18 mouse cellular contexts compared by ENCODE assay signal in genomic region chr9:115775858-115776257, GRCm38 (mm10).
A peak's percentile ranks its signal among the peaks of the same experiment; 100 is the strongest.
DNase-seq lines count a peak whose midpoint lies in the region; ATAC-seq lines count a peak whose summit lies in the region.
"Had no signal": no experiment of that assay in that cellular context is flagged by ENCODE, and none has a peak within 500 bp of the region (broad histone marks: within the 10 kb centered on the region; RNA-seq: fewer than 3 reads in every experiment).

No protein-coding gene starts in this region.

- 76% methylated on average over 7 of the region's 7 CpGs for WGBS in forebrain, embryonic 16.5 days
- WGBS in forebrain, embryonic 13.5 days, result 83% methylated on average over 7 of the region's 7 CpGs

- no peak overlapping the region for H3K27ac ChIP-seq in forebrain, embryonic 16.5 days (ENCODE audit: low read length)
- no peak overlapping the region for H3K27ac ChIP-seq in forebrain, embryonic 13.5 days
- H3K27ac ChIP-seq: embryonic facial prominence, embryonic 13.5 days had no signal

- no peak overlapping the region for H3K4me3 ChIP-seq in forebrain, embryonic 16.5 days (replicated peaks; ENCODE audit: low read length)
- H3K4me3 ChIP-seq in forebrain, embryonic 13.5 days, result no peak overlapping the region
- H3K4me3 ChIP-seq: embryonic facial prominence, embryonic 13.5 days had no signal

- no peaks in the 10 kb centered on the region for H3K9me3 ChIP-seq in forebrain, embryonic 16.5 days (ENCODE audit: control insufficient read depth, low read length)
- no peaks in the 10 kb centered on the region for H3K9me3 ChIP-seq in forebrain, embryonic 13.5 days (replicated peaks)
- H3K9me3 ChIP-seq: embryonic facial prominence, embryonic 13.5 days had no signal

- H3K4me2 ChIP-seq in forebrain, embryonic 16.5 days (ENCODE audit: low read length), result no peak overlapping the region
- H3K4me2 ChIP-seq in forebrain, embryonic 13.5 days, result no peak overlapping the region
- H3K4me2 ChIP-seq: embryonic facial prominence, embryonic 13.5 days; liver, embryonic 11.5 days had no signal

- H3K4me1 ChIP-seq in forebrain, embryonic 16.5 days (replicated peaks; ENCODE audit: control insufficient read depth, insufficient read depth, low read length), result 0 out of 2 replicates have a peak, but pooled peaks cover 3% of the 10 kb centered on the region
- H3K4me1 ChIP-seq in forebrain, embryonic 13.5 days, result peaks cover 3% of the 10 kb centered on the region; the same call in 1 of the 2 replicates
- H3K4me1 ChIP-seq: embryonic facial prominence, embryonic 13.5 days had no signal

- H3K27me3 ChIP-seq in forebrain, embryonic 16.5 days (replicated peaks; ENCODE audit: control insufficient read depth, insufficient read depth, low read length), result no peaks in the 10 kb centered on the region
- H3K27me3 ChIP-seq in forebrain, embryonic 13.5 days, result no peaks in the 10 kb centered on the region
- H3K27me3 ChIP-seq: CH12.LX; embryonic facial prominence, embryonic 13.5 days had no signal

- H3K9ac ChIP-seq in forebrain, embryonic 16.5 days (replicated peaks; ENCODE audit: low read depth, low read length), result no peak overlapping the region
- H3K9ac ChIP-seq in forebrain, embryonic 13.5 days, result no peak overlapping the region
- H3K9ac ChIP-seq: embryonic facial prominence, embryonic 13.5 days had no signal

- DNase-seq in layer of hippocampus, adult 9-11 months, result peak; percentile 17
- DNase-seq in layer of hippocampus, adult 11-12 months (ENCODE audit: low spot score), result no peak
- DNase-seq in testis, postnatal 10 days (ENCODE audit: low spot score), result peak; percentile 16
- DNase-seq in testis, postnatal 14 days (ENCODE audit: low spot score), result no peak
- DNase-seq in spleen, postnatal 10 days (ENCODE audit: low spot score in 2 of 2), result no peak
- DNase-seq in cerebellum, adult 9-11 months, result no peak
- DNase-seq: adrenal gland, adult 2 months; kidney, adult 8-10 months; kidney, postnatal 36 days; left cerebral cortex, postnatal 4 days; lung, adult 2 months; lung, postnatal 4 days; thymus, adult 2 months had no signal

- ATAC-seq in forebrain, embryonic 16.5 days, result peak; percentile 57; the same call in 1 of the 2 replicates
- ATAC-seq in forebrain, embryonic 13.5 days, result no peak

- no peaks in the 10 kb centered on the region for H3K36me3 ChIP-seq in forebrain, embryonic 16.5 days (ENCODE audit: control insufficient read depth, insufficient read depth)
- H3K36me3 ChIP-seq in forebrain, embryonic 13.5 days (ENCODE audit: poor library complexity, severe bottlenecking), result no peaks in the 10 kb centered on the region
- H3K36me3 ChIP-seq: embryonic facial prominence, embryonic 13.5 days had no signal

Comparison
In these comparisons a context has a peak if more than half of its experiments do, and no peak if none do; other contexts are left out.
1. DNase-seq: peak in layer of hippocampus, adult 9-11 months (single experiment) and testis, postnatal 10 days (single experiment); none in layer of hippocampus, adult 11-12 months (single experiment), testis, postnatal 14 days (single experiment), spleen, postnatal 10 days (0 of 2) and cerebellum, adult 9-11 months (single experiment).